Mouse (Mus musculus): ENCODE data around the gene Dkk3. TPM values are rescaled to one million over a fixed set of nuclear protein-coding genes. Genes with fewer than 3 reads are reported as not detected.
"Not testable (repeated sequence)": the region's sequence is repeated elsewhere in the genome, so short reads cannot be mapped to it uniquely, and the experiment has no call there.

Gene Dkk3
- polyA plus RNA-seq, 1 experiment from 2014 or later: 28.7 TPM

- Histone ChIP-seq H3K4me2 (no peak overlapping the region), H3K4me3 (replicated peaks) (no peak overlapping the region), H3K4me1 (peaks cover 17% of the 10 kb centered on the region), H3K9me3 (no peaks in the 10 kb centered on the region), H3K27ac (no peak overlapping the region), H3K27me3 (no peaks in the 10 kb centered on the region), H3K9ac (no peak overlapping the region), H3K36me3 (replicated peaks) (no peaks in the 10 kb centered on the region)
- ATAC-seq (ENCODE audit: low FRiP score): no peak
- WGBS: 89% methylated on average over 5 of the region's 5 CpGs
These were observed 35.2 kb downstream of the Dkk3 start for GRCm38 (mm10) chr7:112123612-112124011.

- H3K9ac ChIP-seq: no peak overlapping the region
- no peak overlapping the region for H3K4me3 ChIP-seq (replicated peaks)
- H3K27ac ChIP-seq: no peak overlapping the region
- peaks cover 17% of the 10 kb centered on the region for H3K4me1 ChIP-seq
- no peaks in the 10 kb centered on the region for H3K27me3 ChIP-seq
- no peak overlapping the region for H3K4me2 ChIP-seq
- no peaks in the 10 kb centered on the region for H3K9me3 ChIP-seq
- no peak for ATAC-seq (ENCODE audit: low FRiP score)
- H3K36me3 ChIP-seq (replicated peaks): no peaks in the 10 kb centered on the region; the same call in 1 of the 2 replicates
- 84% methylated on average over 11 of the region's 11 CpGs for WGBS
These were observed 36.9 kb downstream of the Dkk3 start for GRCm38 (mm10) chr7:112121866-112122500.

- WGBS: 76% methylated on average over 11 of the region's 11 CpGs
- H3K27ac ChIP-seq: no peak overlapping the region
- no peak overlapping the region for H3K9ac ChIP-seq
These were observed 37.7 kb downstream of the Dkk3 start for GRCm38 (mm10) chr7:112120861-112121810.

GRCm38 (mm10) chr7:112119248-112119647 is 39.6 kb downstream of the Dkk3 start:
- WGBS: 85% methylated on average over 7 of the region's 7 CpGs
- peaks cover 3% of the 10 kb centered on the region; the same call in 1 of the 2 replicates for H3K36me3 ChIP-seq (replicated peaks)
- H3K9me3 ChIP-seq: no peaks in the 10 kb centered on the region
- no peak overlapping the region for H3K4me2 ChIP-seq
- H3K4me1 ChIP-seq: peaks cover 17% of the 10 kb centered on the region
- no peak overlapping the region for H3K9ac ChIP-seq
- no peak for ATAC-seq (ENCODE audit: low FRiP score)
- no peaks in the 10 kb centered on the region for H3K27me3 ChIP-seq
- no peak overlapping the region for H3K4me3 ChIP-seq (replicated peaks)
- H3K27ac ChIP-seq: no peak overlapping the region

More at GRCm38 (mm10) chr7:112120861-112121810, 37.7 kb downstream of the Dkk3 start:
- Histone ChIP-seq H3K4me1 (peaks cover 17% of the 10 kb centered on the region), H3K27me3 (no peaks in the 10 kb centered on the region), H3K9me3 (no peaks in the 10 kb centered on the region), H3K4me3 (replicated peaks) (no peak overlapping the region), H3K36me3 (replicated peaks) (no peaks in the 10 kb centered on the region; the same call in 1 of the 2 replicates), H3K4me2 (no peak overlapping the region)
- no peak for ATAC-seq (ENCODE audit: low FRiP score)

- WGBS: 92% methylated on average over 7 of the region's 7 CpGs
- ATAC-seq (ENCODE audit: low FRiP score): no peak
- Histone ChIP-seq H3K36me3 (replicated peaks) (peaks cover 5% of the 10 kb centered on the region; the same call in 1 of the 2 replicates), H3K27ac (no peak overlapping the region), H3K9me3 (no peaks in the 10 kb centered on the region), H3K4me1 (peaks cover 17% of the 10 kb centered on the region), H3K9ac (no peak overlapping the region), H3K4me3 (replicated peaks) (no peak overlapping the region), H3K27me3 (no peaks in the 10 kb centered on the region), H3K4me2 (no peak overlapping the region)
These were observed 40.8 kb downstream of the Dkk3 start for GRCm38 (mm10) chr7:112118086-112118485.

- H3K9ac ChIP-seq: no peak overlapping the region
- H3K4me3 ChIP-seq (replicated peaks): no peak overlapping the region
- 84% methylated on average over 7 of the region's 7 CpGs for WGBS
- no peaks in the 10 kb centered on the region for H3K27me3 ChIP-seq
- no peaks in the 10 kb centered on the region for H3K9me3 ChIP-seq
- peaks cover 17% of the 10 kb centered on the region for H3K4me1 ChIP-seq
- no peak overlapping the region for H3K4me2 ChIP-seq
- H3K27ac ChIP-seq: no peak overlapping the region
- no peak for ATAC-seq (ENCODE audit: low FRiP score)
- peaks cover 10% of the 10 kb centered on the region for H3K36me3 ChIP-seq (replicated peaks)
These were observed 41.4 kb downstream of the Dkk3 start for GRCm38 (mm10) chr7:112117501-112117900.

- no peak for ATAC-seq (ENCODE audit: low FRiP score)
- no peak overlapping the region for H3K9ac ChIP-seq
- no peak overlapping the region for H3K27ac ChIP-seq
- no peak overlapping the region for H3K4me2 ChIP-seq
- no peaks in the 10 kb centered on the region for H3K4me1 ChIP-seq
- WGBS: 91% methylated on average over 19 of the region's 19 CpGs
- H3K4me3 ChIP-seq (replicated peaks): no peak overlapping the region
- H3K9me3 ChIP-seq: no peaks in the 10 kb centered on the region
- H3K36me3 ChIP-seq (replicated peaks): peaks cover 66% of the 10 kb centered on the region
- no peaks in the 10 kb centered on the region for H3K27me3 ChIP-seq
These were observed 48.1 kb downstream of the Dkk3 start for GRCm38 (mm10) chr7:112110638-112111372.

- Histone ChIP-seq H3K4me3 (replicated peaks) (no peak overlapping the region), H3K9me3 (no peaks in the 10 kb centered on the region), H3K9ac (no peak overlapping the region), H3K36me3 (replicated peaks) (peaks cover 79% of the 10 kb centered on the region), H3K27ac (no peak overlapping the region), H3K27me3 (no peaks in the 10 kb centered on the region), H3K4me1 (no peaks in the 10 kb centered on the region), H3K4me2 (no peak overlapping the region)
- ATAC-seq (ENCODE audit: low FRiP score): no peak
These were observed 50.1 kb downstream of the Dkk3 start for GRCm38 (mm10) chr7:112108757-112109156.

GRCm38 (mm10) chr7:112103816-112104215 is 55.0 kb downstream of the Dkk3 start:
- no peak overlapping the region for H3K4me3 ChIP-seq (replicated peaks)
- H3K9me3 ChIP-seq: no peaks in the 10 kb centered on the region
- peaks cover 89% of the 10 kb centered on the region for H3K36me3 ChIP-seq (replicated peaks)
- no peak overlapping the region for H3K4me2 ChIP-seq
- ATAC-seq (ENCODE audit: low FRiP score): no peak
- H3K9ac ChIP-seq: no peak overlapping the region
- H3K4me1 ChIP-seq: no peaks in the 10 kb centered on the region
- no peak overlapping the region for H3K27ac ChIP-seq
- no peaks in the 10 kb centered on the region for H3K27me3 ChIP-seq
- 96% methylated on average over 5 of the region's 5 CpGs for WGBS

- no peak overlapping the region for H3K9ac ChIP-seq
- H3K36me3 ChIP-seq (replicated peaks): peaks cover 91% of the 10 kb centered on the region
- no peak overlapping the region for H3K4me2 ChIP-seq
- ATAC-seq (ENCODE audit: low FRiP score): no peak
- no peaks in the 10 kb centered on the region for H3K4me1 ChIP-seq
- H3K27me3 ChIP-seq: no peaks in the 10 kb centered on the region
- H3K4me3 ChIP-seq (replicated peaks): no peak overlapping the region
- 89% methylated on average over 5 of the region's 5 CpGs for WGBS
- no peaks in the 10 kb centered on the region for H3K9me3 ChIP-seq
- no peak overlapping the region for H3K27ac ChIP-seq
These were observed 55.9 kb downstream of the Dkk3 start for GRCm38 (mm10) chr7:112102933-112103332.

- 90% methylated on average over 2 of the region's 2 CpGs for whole genome bisulfite sequencing
- no peak for ATAC-seq (ENCODE audit: low FRiP score)
These were observed 58.0 kb downstream of the Dkk3 start for GRCm38 (mm10) chr7:112100887-112101286.

GRCm38 (mm10) chr7:112094923-112095322 is 63.9 kb downstream of the Dkk3 start:
- H3K36me3 ChIP-seq (replicated peaks): peaks cover 83% of the 10 kb centered on the region
- not testable (repeated sequence) for H3K9me3 ChIP-seq; H3K9ac ChIP-seq; H3K4me2 ChIP-seq; H3K4me3 ChIP-seq (replicated peaks); H3K27ac ChIP-seq; H3K4me1 ChIP-seq; ATAC-seq (ENCODE audit: low FRiP score); H3K27me3 ChIP-seq
- 92% methylated on average over 4 of the region's 4 CpGs for WGBS

More at GRCm38 (mm10) chr7:112100887-112101286, 58.0 kb downstream of the Dkk3 start:
- Histone ChIP-seq H3K4me1 (no peaks in the 10 kb centered on the region), H3K27me3 (no peaks in the 10 kb centered on the region), H3K36me3 (replicated peaks) (peaks cover 85% of the 10 kb centered on the region), H3K27ac (no peak overlapping the region), H3K4me2 (no peak overlapping the region), H3K9ac (no peak overlapping the region), H3K9me3 (no peaks in the 10 kb centered on the region), H3K4me3 (replicated peaks) (no peak overlapping the region)

Data from forebrain, embryonic 12.5 days (tissue).